Mouse (Mus musculus): ENCODE measurements around the gene Pafah1b3. TPM values are rescaled to one million over a fixed set of nuclear protein-coding genes. Genes with fewer than 3 reads are reported as not detected.

The Pafah1b3 gene
- polyA plus RNA-seq, 1 experiment from 2014 or later, result 191 TPM

DNA sequence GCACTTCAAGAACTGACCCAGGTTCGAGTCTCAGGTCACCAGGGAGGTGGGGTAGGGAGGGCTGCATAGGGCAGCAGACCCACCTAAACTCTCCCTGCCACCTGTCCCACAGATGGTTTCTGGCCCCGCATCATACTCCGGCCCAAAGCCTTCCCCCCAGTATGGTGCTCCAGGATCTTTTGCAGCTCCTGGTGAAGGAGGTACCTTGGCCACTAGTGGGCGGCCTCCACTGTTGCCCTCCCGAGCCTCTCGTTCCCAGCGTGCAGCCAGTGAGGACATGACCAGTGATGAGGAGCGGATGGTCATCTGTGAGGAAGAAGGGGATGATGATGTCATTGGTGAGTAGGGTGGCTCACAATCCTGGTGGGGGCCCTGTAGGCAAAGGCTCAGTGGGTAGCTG lies 10.8 kb downstream of the Pafah1b3 start:
- H3K4me1 ChIP-seq, result peaks cover 36% of the 10 kb centered on the region
- no peak overlapping the region for H3K4me2 ChIP-seq
- WGBS, result 80% methylated on average over 8 of the region's 8 CpGs
- H3K27ac ChIP-seq, result no peak overlapping the region
- no peaks in the 10 kb centered on the region for H3K27me3 ChIP-seq
- no peak overlapping the region for H3K9ac ChIP-seq
- no peak overlapping the region for H3K4me3 ChIP-seq (replicated peaks)
- no peak for ATAC-seq (replicated peaks; ENCODE audit: low FRiP score)
- peaks cover 73% of the 10 kb centered on the region for H3K36me3 ChIP-seq
- no peaks in the 10 kb centered on the region for H3K9me3 ChIP-seq (replicated peaks)

DNA sequence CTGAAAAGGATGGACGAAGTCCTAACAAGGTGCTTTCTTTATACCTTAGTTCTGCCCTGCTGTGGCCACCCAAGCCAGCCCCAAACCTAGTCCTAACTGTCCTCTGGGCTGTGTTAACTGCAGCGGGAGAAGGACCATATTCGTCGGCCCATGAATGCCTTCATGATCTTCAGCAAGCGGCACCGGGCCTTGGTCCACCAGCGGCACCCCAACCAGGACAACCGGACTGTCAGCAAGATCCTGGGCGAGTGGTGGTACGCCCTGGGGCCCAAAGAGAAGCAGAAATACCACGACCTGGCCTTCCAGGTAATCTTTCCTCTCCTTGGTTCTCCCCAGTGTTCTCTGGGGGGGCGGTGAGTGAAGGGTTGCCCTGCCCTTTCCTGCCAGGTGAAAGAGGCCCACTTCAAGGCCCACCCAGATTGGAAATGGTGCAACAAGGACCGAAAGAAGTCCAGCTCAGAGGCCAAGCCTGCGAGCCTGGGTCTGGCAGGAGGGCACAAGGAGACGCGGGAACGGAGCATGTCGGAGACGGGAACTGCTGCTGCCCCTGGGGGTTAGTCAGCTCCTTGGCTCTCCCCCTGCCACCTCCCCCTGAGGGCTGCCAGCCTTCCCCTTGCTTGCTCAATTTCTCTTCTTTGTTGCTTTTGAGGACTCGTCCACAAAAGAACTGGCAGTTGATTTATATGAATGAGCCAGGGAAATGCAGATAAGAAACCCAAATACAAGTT lies 12.1 kb downstream of the Pafah1b3 start:
- H3K27me3 ChIP-seq, result no peaks in the 10 kb centered on the region
- no peak overlapping the region for H3K27ac ChIP-seq
- no peak for ATAC-seq (replicated peaks; ENCODE audit: low FRiP score)
- no peak overlapping the region for H3K4me2 ChIP-seq
- WGBS, result 90% methylated on average over 20 of the region's 20 CpGs
- H3K4me1 ChIP-seq, result peaks cover 38% of the 10 kb centered on the region
- no peaks in the 10 kb centered on the region for H3K9me3 ChIP-seq (replicated peaks)
- peaks cover 60% of the 10 kb centered on the region for H3K36me3 ChIP-seq
- no peak overlapping the region for H3K4me3 ChIP-seq (replicated peaks)
- no peak overlapping the region for H3K9ac ChIP-seq

DNA sequence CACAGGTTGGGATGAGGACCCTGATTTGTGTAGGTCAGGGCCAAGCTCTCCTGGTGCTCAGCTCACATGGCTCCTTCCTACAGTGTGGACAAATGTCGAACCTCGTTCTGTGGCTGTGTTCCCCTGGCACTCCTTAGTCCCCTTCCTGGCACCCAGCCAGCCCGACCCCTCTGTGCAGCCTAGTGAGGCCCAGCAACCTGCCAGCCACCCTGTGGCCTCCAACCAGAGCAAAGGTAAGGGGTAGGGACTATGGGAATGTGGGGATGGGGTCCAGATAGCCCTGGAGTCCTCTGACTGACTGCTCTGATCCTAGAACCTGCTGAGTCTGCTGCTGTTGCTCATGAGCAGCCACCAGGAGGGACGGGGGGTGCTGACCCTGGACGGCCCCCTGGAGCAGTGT lies 13.0 kb downstream of the Pafah1b3 start:
- Histone ChIP-seq H3K4me3 (replicated peaks) (0 out of 2 replicates have a peak overlapping the region, but pooled peaks have one; percentile 83), H3K27ac (no peak overlapping the region), H3K4me1 (peaks cover 44% of the 10 kb centered on the region), H3K36me3 (peaks cover 51% of the 10 kb centered on the region), H3K9me3 (replicated peaks) (no peaks in the 10 kb centered on the region), H3K9ac (0 out of 2 replicates have a peak overlapping the region, but pooled peaks have one; percentile 85), H3K27me3 (no peaks in the 10 kb centered on the region), H3K4me2 (peak overlapping the region; percentile 90; the same call in 1 of the 2 replicates)
- WGBS, result 65% methylated on average over 5 of the region's 5 CpGs
- no peak for ATAC-seq (replicated peaks; ENCODE audit: low FRiP score)

DNA sequence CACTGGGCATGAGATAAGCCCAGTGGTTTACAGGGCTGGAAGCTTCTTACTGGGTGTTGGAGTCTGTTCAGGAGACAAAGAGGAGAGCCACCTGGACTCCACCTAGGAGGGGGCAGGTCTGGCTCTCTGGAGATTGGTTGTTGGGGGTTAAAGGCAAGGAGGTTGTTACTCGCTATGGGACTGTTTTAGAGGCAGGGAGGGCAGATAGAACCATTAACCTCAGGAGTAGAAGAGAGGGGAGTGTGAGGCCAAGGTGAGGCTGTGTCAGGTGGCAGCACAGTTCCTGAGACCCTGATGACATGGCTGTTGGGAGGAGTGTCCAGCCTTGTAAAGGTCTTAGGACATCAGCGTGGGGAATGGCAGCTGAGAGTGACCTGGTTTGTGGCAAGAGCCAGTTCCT lies 13.6 kb downstream of the Pafah1b3 start:
- WGBS, result 34% methylated on average over 2 of the region's 2 CpGs
- H3K9me3 ChIP-seq (replicated peaks), result no peaks in the 10 kb centered on the region
- H3K36me3 ChIP-seq, result peaks cover 45% of the 10 kb centered on the region
- peaks cover 50% of the 10 kb centered on the region for H3K4me1 ChIP-seq
- no peaks in the 10 kb centered on the region for H3K27me3 ChIP-seq
- no peak for ATAC-seq (replicated peaks; ENCODE audit: low FRiP score)
- H3K9ac ChIP-seq, result peak overlapping the region; percentile 85
- H3K4me2 ChIP-seq, result peak overlapping the region; percentile 90
- peak overlapping the region; percentile 83 for H3K4me3 ChIP-seq (replicated peaks)
- H3K27ac ChIP-seq, result peak overlapping the region; percentile 100

DNA sequence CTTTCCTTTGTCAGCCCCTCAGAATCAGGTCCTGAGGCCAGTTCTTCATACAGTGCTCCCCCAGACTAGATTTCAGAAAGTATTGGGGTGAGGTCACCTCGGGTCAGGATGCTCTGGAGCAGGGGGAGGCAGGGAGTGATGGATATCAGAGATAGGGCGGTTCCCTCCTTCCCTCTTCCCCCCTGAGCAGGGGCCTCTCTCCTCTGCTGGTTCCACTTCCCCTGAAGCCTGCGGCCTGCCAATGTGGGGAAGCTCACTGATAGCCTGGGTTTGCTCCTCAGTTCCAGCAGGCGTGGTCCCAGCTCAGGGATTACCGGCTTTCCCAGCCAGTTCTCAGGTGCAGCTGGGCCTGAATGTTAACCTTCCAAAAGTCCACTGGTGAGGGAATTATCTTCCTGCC lies 14.1 kb downstream of the Pafah1b3 start:
- no peak for ATAC-seq (replicated peaks; ENCODE audit: low FRiP score)
- peak overlapping the region; percentile 90 for H3K4me2 ChIP-seq
- 10% methylated on average over 5 of the region's 5 CpGs for WGBS
- peak overlapping the region; percentile 85 for H3K9ac ChIP-seq
- H3K4me1 ChIP-seq, result peaks cover 51% of the 10 kb centered on the region
- H3K9me3 ChIP-seq (replicated peaks), result no peaks in the 10 kb centered on the region
- H3K27me3 ChIP-seq, result no peaks in the 10 kb centered on the region
- peak overlapping the region; percentile 83 for H3K4me3 ChIP-seq (replicated peaks)
- H3K36me3 ChIP-seq, result peaks cover 40% of the 10 kb centered on the region
- peak overlapping the region; percentile 100 for H3K27ac ChIP-seq

DNA sequence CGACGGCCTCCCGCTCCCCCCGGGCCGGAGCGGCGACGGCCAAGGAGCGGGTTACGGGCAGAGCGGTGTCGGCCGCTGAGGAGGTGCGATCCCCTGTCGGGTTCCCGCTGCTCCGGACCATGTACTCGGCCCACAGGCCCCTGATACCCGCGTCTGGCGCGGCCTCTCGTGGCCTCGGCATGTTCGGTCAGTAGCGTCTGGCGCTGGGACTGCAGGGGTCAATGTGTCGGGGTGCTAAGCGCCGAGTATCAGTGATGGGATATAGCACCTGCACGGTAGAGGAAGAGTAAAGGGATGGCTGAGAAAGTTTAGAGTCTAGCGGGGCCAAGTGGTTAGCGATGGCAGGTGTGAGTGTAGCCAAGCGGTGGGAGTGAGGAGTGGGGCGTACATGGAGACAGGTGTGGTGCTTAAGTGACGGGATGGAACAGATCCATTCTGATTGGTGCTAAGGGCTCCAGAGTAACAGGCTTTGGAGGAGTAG lies 15.0 kb downstream of the Pafah1b3 start:
- Histone ChIP-seq H3K36me3 (peaks cover 31% of the 10 kb centered on the region), H3K4me1 (peaks cover 55% of the 10 kb centered on the region), H3K27ac (peak overlapping the region; percentile 100), H3K4me2 (peak overlapping the region; percentile 90), H3K4me3 (replicated peaks) (peak overlapping the region; percentile 83), H3K9me3 (replicated peaks) (no peaks in the 10 kb centered on the region), H3K27me3 (no peaks in the 10 kb centered on the region), H3K9ac (peak overlapping the region; percentile 85)
- ATAC-seq (replicated peaks; ENCODE audit: low FRiP score), result 0 out of 2 replicates have a peak, but pooled peaks have one; percentile 3
- WGBS, result 0% methylated on average over 33 of the region's 36 CpGs

DNA sequence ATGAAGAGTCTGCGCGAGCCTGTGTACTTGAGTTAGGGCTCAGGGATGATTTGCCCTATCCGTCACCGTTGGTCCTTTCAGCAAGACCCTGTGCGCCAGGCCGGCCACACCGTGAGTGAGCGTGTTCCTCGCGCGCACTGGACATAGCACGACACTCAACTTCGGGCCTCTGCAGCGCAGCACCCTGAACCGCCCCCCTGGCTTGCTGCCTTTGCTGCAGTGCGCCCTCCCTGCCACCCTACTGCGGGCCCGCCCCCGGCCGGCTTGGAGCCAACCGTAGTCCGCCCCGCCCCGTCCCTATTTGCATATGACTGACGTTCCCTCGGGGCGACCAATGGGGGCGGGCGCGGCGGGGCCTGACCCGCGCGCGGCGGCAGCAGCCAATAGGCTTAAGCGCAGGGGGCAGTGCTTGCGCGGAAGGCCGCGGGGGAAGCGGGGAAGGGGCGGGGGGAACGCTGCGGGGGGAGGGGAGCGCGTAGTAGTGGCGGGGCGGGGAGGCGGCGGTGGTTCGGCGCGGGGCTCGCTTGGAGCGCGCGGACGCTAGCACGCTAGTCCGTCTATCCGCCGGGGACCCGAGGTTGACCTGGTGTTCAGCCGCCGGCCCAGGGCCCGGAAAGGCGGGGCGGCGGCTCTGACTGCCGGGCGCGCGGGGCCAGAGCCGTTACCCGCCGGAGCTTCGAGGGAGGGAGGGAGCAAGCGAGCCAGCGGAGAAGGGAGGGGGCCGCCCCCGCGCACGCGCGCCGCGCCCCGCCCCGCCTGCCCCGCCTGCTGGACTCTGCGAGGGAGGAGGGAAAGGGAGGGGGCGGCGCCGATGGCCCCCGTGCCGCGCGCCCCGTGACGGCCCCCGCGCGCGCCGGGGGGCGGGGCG lies 15.8 kb downstream of the Pafah1b3 start:
- H3K4me3 ChIP-seq (replicated peaks), result peak overlapping the region; percentile 83
- H3K9ac ChIP-seq, result peak overlapping the region; percentile 85
- H3K27me3 ChIP-seq, result no peaks in the 10 kb centered on the region
- peaks cover 23% of the 10 kb centered on the region for H3K36me3 ChIP-seq
- peak; percentile 83 for ATAC-seq (replicated peaks; ENCODE audit: low FRiP score)
- H3K4me1 ChIP-seq, result peaks cover 63% of the 10 kb centered on the region
- under 1% methylated on average over 71 of the region's 108 CpGs for WGBS
- H3K9me3 ChIP-seq (replicated peaks), result no peaks in the 10 kb centered on the region
- peak overlapping the region; percentile 100 for H3K27ac ChIP-seq
- H3K4me2 ChIP-seq, result peak overlapping the region; percentile 90

DNA sequence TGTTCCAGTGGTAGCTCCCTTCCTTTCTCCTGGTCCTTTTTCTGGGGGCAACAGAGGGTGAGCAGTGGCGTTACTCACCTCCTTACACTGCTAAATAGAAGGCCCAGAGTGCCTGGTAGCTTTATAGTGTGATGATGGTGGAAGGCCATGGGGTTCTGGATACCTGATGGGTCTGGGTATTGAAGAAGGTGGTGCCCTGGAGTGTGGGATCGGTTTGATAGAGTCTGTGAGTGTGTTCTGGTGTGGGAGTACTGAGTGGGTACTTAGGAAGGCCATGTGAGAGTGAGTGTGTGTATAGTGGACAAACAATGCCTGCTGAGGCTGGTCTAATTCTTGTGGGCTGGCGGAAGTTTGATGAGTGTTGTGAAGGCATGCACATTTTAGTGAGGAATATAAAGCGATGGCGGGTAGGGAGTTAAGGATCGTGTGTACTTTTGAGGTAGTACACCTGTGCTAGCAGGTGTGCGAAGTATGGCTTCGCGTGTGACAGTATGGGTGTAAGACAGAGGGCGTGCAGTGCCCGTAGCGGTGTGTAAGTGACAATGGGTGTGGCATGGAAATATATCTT lies 16.5 kb downstream of the Pafah1b3 start:
- Histone ChIP-seq H3K4me2 (peak overlapping the region; percentile 90), H3K9ac (peak overlapping the region; percentile 53; the same call in 1 of the 2 replicates), H3K27ac (peak overlapping the region; percentile 100), H3K27me3 (no peaks in the 10 kb centered on the region), H3K36me3 (peaks cover 16% of the 10 kb centered on the region), H3K4me3 (replicated peaks) (peak overlapping the region; percentile 83), H3K9me3 (replicated peaks) (no peaks in the 10 kb centered on the region), H3K4me1 (peaks cover 69% of the 10 kb centered on the region)
- no peak for ATAC-seq (replicated peaks; ENCODE audit: low FRiP score)
- WGBS, result 15% methylated on average over 12 of the region's 12 CpGs

DNA sequence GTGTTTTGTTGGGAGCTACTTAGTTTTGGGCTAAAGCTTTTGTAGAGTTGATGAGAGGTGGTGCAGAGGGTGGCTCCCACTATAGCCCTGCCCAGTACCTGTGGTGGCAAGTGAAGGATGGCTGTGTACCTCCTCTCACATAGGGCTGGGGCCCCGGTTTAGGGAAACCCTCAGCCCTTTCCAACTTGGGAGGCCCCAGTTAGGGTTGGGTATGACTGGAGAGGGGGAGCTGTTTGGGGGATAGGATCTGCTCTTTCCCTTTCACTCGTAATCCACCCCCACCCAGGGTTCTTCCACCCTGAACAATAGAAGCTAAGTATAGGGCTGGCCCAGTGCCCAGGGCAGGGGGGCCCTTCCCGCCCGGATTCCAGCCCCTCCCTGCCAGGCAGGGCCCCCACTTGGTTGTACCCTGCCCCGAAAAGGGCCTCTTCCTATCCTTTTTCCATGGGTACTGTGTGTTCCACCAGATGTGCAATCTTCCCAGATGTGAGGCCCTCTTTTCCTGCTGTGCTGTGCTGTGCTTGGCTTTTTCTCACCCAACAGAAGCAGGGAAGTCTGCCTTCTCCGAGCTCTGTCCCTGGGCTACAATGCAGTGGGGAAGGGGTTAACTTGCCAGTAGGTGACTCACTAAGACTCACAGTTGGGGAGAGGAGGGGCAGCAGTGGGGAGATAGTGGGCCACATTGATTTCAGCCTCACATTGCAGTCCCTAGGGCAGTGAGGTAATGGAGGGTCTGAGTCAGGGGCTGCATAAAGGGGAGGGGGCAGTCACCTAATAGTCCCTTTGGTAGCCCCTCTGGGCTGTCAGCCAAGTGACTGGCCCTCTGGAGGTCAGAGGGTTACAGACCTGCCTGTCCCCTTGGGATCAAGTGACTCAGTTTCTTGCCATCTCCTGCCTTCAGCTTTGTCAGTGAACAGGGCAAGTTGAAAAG lies 17.7 kb downstream of the Pafah1b3 start:
- ATAC-seq (replicated peaks; ENCODE audit: low FRiP score), result no peak
- under 1% methylated on average over 6 of the region's 6 CpGs for WGBS
- Histone ChIP-seq H3K27ac (peak overlapping the region; percentile 100), H3K27me3 (no peaks in the 10 kb centered on the region), H3K9me3 (replicated peaks) (no peaks in the 10 kb centered on the region), H3K4me2 (peak overlapping the region; percentile 90), H3K36me3 (peaks cover 5% of the 10 kb centered on the region), H3K4me1 (peaks cover 80% of the 10 kb centered on the region), H3K9ac (peak overlapping the region; percentile 53), H3K4me3 (replicated peaks) (peak overlapping the region; percentile 72)

DNA sequence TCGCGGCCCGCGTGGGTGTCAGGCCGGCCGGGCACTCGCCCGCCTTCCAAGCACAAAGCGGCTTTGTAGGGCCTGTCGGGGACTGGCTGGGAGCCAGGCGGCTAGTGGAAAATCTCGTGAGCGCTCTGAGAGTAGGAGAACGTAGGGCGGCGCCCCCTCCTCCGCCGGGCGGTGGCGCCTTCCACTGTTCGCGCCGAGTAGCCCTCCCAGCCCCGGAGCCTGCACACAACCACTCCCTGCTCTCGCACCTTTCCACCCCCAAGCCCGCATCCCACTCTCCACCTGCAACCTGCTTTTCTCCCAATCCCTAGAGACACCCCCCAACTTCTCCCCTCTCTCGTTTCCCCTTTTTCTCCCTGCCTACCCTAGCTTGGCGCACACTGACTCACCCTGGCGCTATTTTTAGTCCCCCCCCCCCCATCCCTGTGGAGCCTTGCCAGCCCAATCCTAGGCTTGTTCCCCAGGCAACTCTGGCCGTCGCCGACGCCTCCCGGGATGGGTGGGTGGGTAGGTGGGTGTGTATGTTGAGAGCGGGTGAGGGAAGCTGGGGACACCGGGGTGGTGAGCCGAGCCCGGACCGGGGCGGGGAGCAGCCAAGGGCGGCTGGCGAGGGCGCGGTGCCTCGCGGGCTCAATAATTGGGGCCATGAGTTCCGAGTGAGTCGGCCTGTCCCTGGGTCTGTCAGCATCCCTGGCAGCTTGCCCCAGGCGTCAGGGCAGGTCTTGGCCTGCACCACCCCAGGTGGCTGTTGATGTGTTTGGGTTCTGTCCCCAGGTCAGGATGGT lies 18.5 kb downstream of the Pafah1b3 start:
- peak; percentile 54 for ATAC-seq (replicated peaks; ENCODE audit: low FRiP score)
- Histone ChIP-seq H3K4me1 (peaks cover 80% of the 10 kb centered on the region), H3K27ac (peak overlapping the region; percentile 100), H3K4me2 (peak overlapping the region; percentile 90), H3K27me3 (no peaks in the 10 kb centered on the region), H3K4me3 (replicated peaks) (peak overlapping the region; percentile 72), H3K36me3 (no peaks in the 10 kb centered on the region), H3K9ac (peak overlapping the region; percentile 53), H3K9me3 (replicated peaks) (no peaks in the 10 kb centered on the region)
- under 1% methylated on average over 46 of the region's 49 CpGs for WGBS
